Mouse (Mus musculus): ENCODE results near the gene Retreg1.

GRCm38 (mm10) chr15:25928831-25929230 is 85.9 kb downstream of the Retreg1 start:
- TF ChIP-seq CTCF (IDR thresholded peaks at IDR 0.05; ENCODE audit: insufficient read depth, low read length), result peak; percentile 47
- TF ChIP-seq POLR2A (IDR thresholded peaks at IDR 0.05; ENCODE audit: borderline replicate concordance, extremely low read depth, low read depth, low read length), result no peak
